Mouse (Mus musculus) frontal cortex, postnatal 25 days (tissue): Measurements from ENCODE around the gene Gm10912.
A peak's percentile ranks its signal among the peaks of the same experiment; 100 is the strongest.
"Not testable (repeated sequence)": the region's sequence is repeated elsewhere in the genome, so short reads cannot be mapped to it uniquely, and the experiment has no call there.

Experiments
- DNase-seq, 2 experiments: peaks; one replicate each; pipeline ENCODE4 v3.0.0; 2022; ENCODE audit warnings: low spot score in 2 of 2

Gm10912 gene

GRCm38 (mm10) chr2:104068450-104068849, 2.8 kb downstream of the Gm10912 start, which contains the start of gene Gm10799:
Gene Gm10799, minus strand, starts transcription at chr2:104068550.
- not testable (repeated sequence) for DNase-seq

GRCm38 (mm10) chr2:104069704-104070185, 4.1 kb downstream of the Gm10912 start, which contains the start of gene Cd59b:
Gene Cd59b, plus strand, starts transcription at chr2:104069849.
- DNase-seq = no peak

- DNase-seq = not testable (repeated sequence)
These were observed 12.7 kb downstream of the Gm10912 start for GRCm38 (mm10) chr2:104078285-104078684.

- DNase-seq = not testable (repeated sequence)
These were observed 15.9 kb downstream of the Gm10912 start for GRCm38 (mm10) chr2:104081436-104082050.

- DNase-seq = no peak
These were observed 16.8 kb downstream of the Gm10912 start for GRCm38 (mm10) chr2:104082474-104082873.

- not testable (repeated sequence) for DNase-seq
These were observed 18.4 kb downstream of the Gm10912 start for GRCm38 (mm10) chr2:104084027-104084426.

- DNase-seq = not testable (repeated sequence)
These were observed 21.9 kb downstream of the Gm10912 start for GRCm38 (mm10) chr2:104087562-104087961.

- no peak for DNase-seq
These were observed 27.7 kb downstream of the Gm10912 start for GRCm38 (mm10) chr2:104093305-104093704.

- DNase-seq = peak; percentile 9 to 15
These were observed 30.2 kb downstream of the Gm10912 start, which contains the start of gene Cd59a for GRCm38 (mm10) chr2:104095741-104096213. Gene Cd59a, plus strand, starts transcription at chr2:104095801.

- no peak for DNase-seq
These were observed 30.6 kb downstream of the Gm10912 start for GRCm38 (mm10) chr2:104096256-104096655.

- DNase-seq = not testable (repeated sequence)
These were observed 31.2 kb downstream of the Gm10912 start for GRCm38 (mm10) chr2:104096796-104097195.

- not testable (repeated sequence) for DNase-seq
These were observed 31.8 kb downstream of the Gm10912 start for GRCm38 (mm10) chr2:104097396-104097795.

GRCm38 (mm10) chr2:104098529-104099230, 33.1 kb downstream of the Gm10912 start:
- no peak for DNase-seq

GRCm38 (mm10) chr2:104099231-104099585, 33.6 kb downstream of the Gm10912 start:
- DNase-seq = no peak

GRCm38 (mm10) chr2:104099946-104100345, 34.3 kb downstream of the Gm10912 start:
- no peak for DNase-seq

- DNase-seq = no peak
These were observed 39.2 kb downstream of the Gm10912 start for GRCm38 (mm10) chr2:104104800-104105199.

- DNase-seq = not testable (repeated sequence)
These were observed 43.4 kb downstream of the Gm10912 start for GRCm38 (mm10) chr2:104109021-104109420.

- DNase-seq = no peak
These were observed 43.9 kb downstream of the Gm10912 start for GRCm38 (mm10) chr2:104109528-104109927.

GRCm38 (mm10) chr2:104110031-104110430, 44.4 kb downstream of the Gm10912 start:
- no peak for DNase-seq

GRCm38 (mm10) chr2:104111170-104111797, 45.7 kb downstream of the Gm10912 start:
- DNase-seq = not testable (repeated sequence)

- DNase-seq = not testable (repeated sequence)
These were observed 47.9 kb downstream of the Gm10912 start for GRCm38 (mm10) chr2:104113563-104113962.

- no peak for DNase-seq
These were observed 49.3 kb downstream of the Gm10912 start for GRCm38 (mm10) chr2:104114898-104115297.
